Mouse (Mus musculus): ENCODE measurements around the gene Tgfbr3l. TPM values are rescaled to one million over a fixed set of nuclear protein-coding genes. Genes with fewer than 3 reads are reported as not detected.

The Tgfbr3l gene
- 0.59 TPM for polyA plus RNA-seq (2012; fragmentation: generic; extraction: Trizol)
- long read RNA-seq, experiment 1, result 0 reads
- long read RNA-seq, experiment 2, result 0 reads

DNA sequence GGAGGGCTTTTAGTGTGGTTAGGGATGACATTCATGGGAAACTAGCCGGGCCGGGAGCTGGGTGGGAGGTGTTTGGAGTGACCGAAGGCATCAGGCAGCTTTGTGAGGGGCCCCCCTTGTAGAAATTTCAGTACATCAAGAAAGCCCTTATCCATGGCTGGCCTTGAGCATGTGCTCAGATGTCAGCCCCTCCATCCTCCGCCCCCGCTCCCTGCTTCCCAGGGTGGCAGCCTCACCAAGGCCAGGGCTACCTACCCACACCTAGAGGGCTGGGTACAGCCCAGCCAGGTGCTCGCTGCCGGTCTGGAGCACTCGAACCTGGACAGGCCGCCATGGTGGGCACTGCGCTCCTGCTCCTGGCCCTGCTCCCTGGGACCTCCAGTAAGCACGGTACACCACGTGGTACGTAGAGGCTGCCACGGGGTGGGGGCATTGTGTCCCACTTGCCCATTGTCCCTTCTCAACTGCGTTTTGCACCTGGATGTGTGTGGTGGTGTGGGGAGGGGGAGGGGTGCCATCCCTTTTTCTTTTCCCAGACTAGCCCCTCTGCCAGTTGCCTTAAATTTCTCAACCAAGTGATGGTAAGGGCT lies at the start of gene Tgfbr3l:
Gene Tgfbr3l (plus strand): TSS at position 264 of the 590 bp plus-strand sequence.
- Histone ChIP-seq H3K4me3 (ENCODE audit: insufficient read depth, poor library complexity, severe bottlenecking) (no peak within 1 kb of the TSS), H3ac (ENCODE audit: control insufficient read depth, insufficient read length, low read depth) (no peak within 1 kb of the TSS), H3K27me3 (ENCODE audit: control insufficient read depth, insufficient read depth, insufficient read length) (no peaks in the 10 kb centered on the region), H3K79me3 (ENCODE audit: low read depth) (peaks cover 1% of the 10 kb centered on the region), H3K36me3 (ENCODE audit: control insufficient read depth, insufficient read depth) (peaks cover 32% of the 10 kb centered on the region), H3K79me2 (ENCODE audit: control insufficient read depth, insufficient read depth) (no peaks in the 10 kb centered on the region)
- no peak for TF ChIP-seq MAX (IDR thresholded peaks at IDR 0.05)
- no peak for TF ChIP-seq FOSL1 (IDR thresholded peaks at IDR 0.05; ENCODE audit: insufficient read depth, low read length, poor library complexity, severe bottlenecking)
- TF ChIP-seq CTCF (IDR thresholded peaks at IDR 0.05; ENCODE audit: control insufficient read depth, insufficient read depth, insufficient read length), result no peak
- TF ChIP-seq MYOG (IDR thresholded peaks at IDR 0.05; ENCODE audit: control insufficient read depth, extremely low read depth, insufficient read length), result no peak
- no peak for TF ChIP-seq MYOD1 (IDR thresholded peaks at IDR 0.05; ENCODE audit: control insufficient read depth, insufficient read length, low read depth)
- TF ChIP-seq CEBPB (IDR thresholded peaks at IDR 0.05; ENCODE audit: low read depth), result no peak
- TF ChIP-seq USF1 (IDR thresholded peaks at IDR 0.05; ENCODE audit: low read depth), result no peak

DNA sequence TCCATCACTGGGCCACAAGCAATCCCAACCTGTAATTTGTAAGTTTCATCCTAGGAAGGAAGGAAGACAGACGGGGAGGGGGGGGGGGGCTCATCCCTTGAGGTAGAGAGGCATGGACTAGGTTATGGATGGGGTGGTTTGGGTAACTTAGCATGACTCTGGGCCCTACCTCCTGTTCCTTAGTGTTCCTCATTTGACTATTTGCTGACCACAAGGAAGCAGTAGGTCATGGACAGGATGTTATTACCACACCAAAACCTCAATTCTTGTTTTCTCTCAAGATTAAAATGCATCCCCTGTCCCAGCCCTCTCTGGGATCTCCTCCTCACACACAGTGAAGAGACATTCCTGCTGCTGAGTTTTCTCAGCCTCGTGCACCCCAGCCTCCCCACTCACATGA lies 46.7 kb upstream of the Tgfbr3l start:
- Histone ChIP-seq H3K27me3 (ENCODE audit: control insufficient read depth, insufficient read depth, insufficient read length) (no peaks in the 10 kb centered on the region), H3K36me3 (ENCODE audit: control insufficient read depth, insufficient read depth) (no peaks in the 10 kb centered on the region), H3K4me3 (ENCODE audit: insufficient read depth, poor library complexity, severe bottlenecking) (no peak overlapping the region), H3K79me2 (ENCODE audit: control insufficient read depth, insufficient read depth) (no peaks in the 10 kb centered on the region), H3ac (ENCODE audit: control insufficient read depth, insufficient read length, low read depth) (no peak overlapping the region), H3K79me3 (ENCODE audit: low read depth) (no peaks in the 10 kb centered on the region)
- no peak for TF ChIP-seq CTCF (IDR thresholded peaks at IDR 0.05; ENCODE audit: control insufficient read depth, insufficient read depth, insufficient read length)

DNA sequence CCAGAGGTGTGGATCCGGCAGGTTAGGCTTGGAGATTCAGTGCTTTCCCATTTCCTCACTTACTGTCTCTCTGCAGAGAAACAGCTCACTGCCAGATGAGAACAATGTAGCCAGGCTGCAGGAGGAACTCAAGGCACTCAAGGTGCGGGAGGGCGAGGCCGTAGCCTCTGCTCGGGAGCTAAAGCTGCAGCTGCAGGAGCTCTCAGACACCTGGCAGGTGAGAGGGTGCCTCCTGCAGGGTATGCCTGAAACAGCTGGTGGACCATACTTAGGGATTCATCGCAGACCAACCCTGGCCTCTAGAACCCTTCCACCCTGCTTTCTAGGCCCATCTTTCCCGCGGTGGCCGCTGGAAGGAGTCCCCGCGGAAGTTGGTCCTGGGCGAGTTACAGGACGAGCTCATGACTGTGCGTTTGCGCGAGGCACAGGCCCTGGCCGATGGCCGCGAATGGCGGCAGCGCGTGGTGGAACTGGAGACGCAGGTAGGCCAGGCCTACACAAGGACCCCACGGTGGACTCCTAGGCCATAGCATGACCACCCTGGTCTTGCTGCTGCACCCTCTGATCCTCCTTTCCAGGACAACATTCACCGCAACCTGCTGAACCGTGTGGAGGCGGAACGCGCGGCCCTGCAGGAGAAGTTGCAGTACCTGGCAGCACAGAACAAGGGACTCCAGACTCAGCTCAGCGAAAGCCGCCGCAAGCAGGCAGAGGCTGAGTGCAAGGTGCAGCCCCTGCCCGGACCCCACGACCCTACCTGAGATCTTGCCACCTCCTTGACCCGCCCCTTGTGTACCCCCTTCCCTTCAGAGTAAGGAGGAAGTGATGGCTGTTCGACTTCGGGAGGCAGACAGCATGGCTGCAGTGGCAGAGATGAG lies 42.5 kb upstream of the Tgfbr3l start:
- no peak overlapping the region for H3K4me3 ChIP-seq (ENCODE audit: insufficient read depth, poor library complexity, severe bottlenecking)
- H3K27me3 ChIP-seq (ENCODE audit: control insufficient read depth, insufficient read depth, insufficient read length), result no peaks in the 10 kb centered on the region
- no peaks in the 10 kb centered on the region for H3K79me3 ChIP-seq (ENCODE audit: low read depth)

DNA sequence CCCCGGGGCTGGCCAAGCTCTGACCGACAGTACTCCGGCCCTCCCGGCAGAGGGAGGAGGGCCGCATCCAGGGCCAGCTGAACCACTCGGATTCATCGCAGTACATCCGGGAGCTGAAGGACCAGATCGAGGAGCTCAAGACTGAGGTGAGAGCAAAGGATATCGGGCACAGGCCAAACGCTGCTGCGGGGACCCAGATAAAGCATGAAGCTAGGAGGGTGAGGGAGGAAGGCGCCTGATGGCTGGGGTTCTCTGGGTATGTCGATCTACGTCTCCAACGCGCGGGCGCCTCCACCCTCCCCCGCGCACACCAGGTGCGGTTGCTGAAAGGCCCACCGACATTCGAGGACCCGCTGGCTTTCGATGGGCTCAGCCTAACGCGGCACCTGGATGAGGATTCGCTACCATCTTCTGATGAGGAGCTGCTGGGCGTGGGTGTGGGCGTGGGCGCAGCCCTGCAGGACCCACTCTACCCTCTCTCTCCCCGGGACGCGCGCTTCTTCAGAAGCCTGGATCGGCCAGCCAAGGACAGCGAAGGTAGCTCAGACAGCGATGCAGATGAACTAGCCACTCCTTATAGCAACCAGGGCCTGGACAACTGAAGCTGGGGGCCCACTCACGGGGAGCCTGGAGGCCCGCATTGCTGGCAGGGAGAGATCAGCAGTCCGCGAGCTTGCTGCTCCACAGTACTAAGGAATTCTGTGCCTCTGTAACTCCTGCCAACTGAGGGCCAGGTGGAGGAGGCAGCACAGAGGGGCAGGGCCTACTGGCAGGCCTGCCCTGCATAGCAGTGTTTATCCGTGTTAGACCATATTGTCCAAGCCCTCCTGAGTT lies 41.6 kb upstream of the Tgfbr3l start:
- H3K27me3 ChIP-seq (ENCODE audit: control insufficient read depth, insufficient read depth, insufficient read length), result no peaks in the 10 kb centered on the region
- no peaks in the 10 kb centered on the region for H3K79me2 ChIP-seq (ENCODE audit: control insufficient read depth, insufficient read depth)
- H3K36me3 ChIP-seq (ENCODE audit: control insufficient read depth, insufficient read depth), result no peaks in the 10 kb centered on the region
- no peaks in the 10 kb centered on the region for H3K79me3 ChIP-seq (ENCODE audit: low read depth)
- no peak overlapping the region for H3K4me3 ChIP-seq (ENCODE audit: insufficient read depth, poor library complexity, severe bottlenecking)
- H3ac ChIP-seq (ENCODE audit: control insufficient read depth, insufficient read length, low read depth), result no peak overlapping the region
- TF ChIP-seq MAX (IDR thresholded peaks at IDR 0.05) (no peak), FOSL1 (IDR thresholded peaks at IDR 0.05; ENCODE audit: insufficient read depth, low read length, poor library complexity, severe bottlenecking) (no peak), USF1 (IDR thresholded peaks at IDR 0.05; ENCODE audit: low read depth) (no peak), CTCF (IDR thresholded peaks at IDR 0.05; ENCODE audit: control insufficient read depth, insufficient read depth, insufficient read length) (no peak), MYOG (IDR thresholded peaks at IDR 0.05; ENCODE audit: control insufficient read depth, extremely low read depth, insufficient read length) (no peak), CEBPB (IDR thresholded peaks at IDR 0.05; ENCODE audit: low read depth) (no peak), MYOD1 (IDR thresholded peaks at IDR 0.05; ENCODE audit: control insufficient read depth, insufficient read length, low read depth) (no peak)

More for the DNA sequence above, 42.5 kb upstream of the Tgfbr3l start:
- TF ChIP-seq CEBPB (IDR thresholded peaks at IDR 0.05; ENCODE audit: low read depth) (no peak), MAX (IDR thresholded peaks at IDR 0.05) (no peak), FOSL1 (IDR thresholded peaks at IDR 0.05; ENCODE audit: insufficient read depth, low read length, poor library complexity, severe bottlenecking) (no peak), CTCF (IDR thresholded peaks at IDR 0.05; ENCODE audit: control insufficient read depth, insufficient read depth, insufficient read length) (no peak), USF1 (IDR thresholded peaks at IDR 0.05; ENCODE audit: low read depth) (no peak), MYOD1 (IDR thresholded peaks at IDR 0.05; ENCODE audit: control insufficient read depth, insufficient read length, low read depth) (no peak), MYOG (IDR thresholded peaks at IDR 0.05; ENCODE audit: control insufficient read depth, extremely low read depth, insufficient read length) (no peak)
- H3ac ChIP-seq (ENCODE audit: control insufficient read depth, insufficient read length, low read depth), result no peak overlapping the region
- H3K79me2 ChIP-seq (ENCODE audit: control insufficient read depth, insufficient read depth), result no peaks in the 10 kb centered on the region
- no peaks in the 10 kb centered on the region for H3K36me3 ChIP-seq (ENCODE audit: control insufficient read depth, insufficient read depth)

DNA sequence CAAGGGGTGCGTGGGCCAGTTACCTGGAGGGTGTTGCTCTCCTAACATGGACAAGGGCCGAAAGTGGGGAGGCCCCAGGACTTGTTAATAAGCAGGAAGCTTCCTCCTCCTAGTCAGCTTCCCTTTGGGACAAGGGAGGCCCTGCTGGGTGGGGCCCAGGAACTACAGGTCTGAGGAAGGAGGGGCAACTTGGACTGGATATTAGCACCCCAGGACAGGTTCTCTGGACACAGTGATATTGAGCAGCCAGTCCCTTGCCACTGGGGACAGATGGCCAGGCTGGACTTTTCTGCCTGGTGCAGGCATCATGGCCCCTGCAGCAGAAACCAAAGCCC lies 41.0 kb upstream of the Tgfbr3l start:
- TF ChIP-seq FOSL1 (IDR thresholded peaks at IDR 0.05; ENCODE audit: insufficient read depth, low read length, poor library complexity, severe bottlenecking), result no peak
- TF ChIP-seq USF1 (IDR thresholded peaks at IDR 0.05; ENCODE audit: low read depth), result no peak
- TF ChIP-seq MYOD1 (IDR thresholded peaks at IDR 0.05; ENCODE audit: control insufficient read depth, insufficient read length, low read depth), result no peak
- no peak for TF ChIP-seq CEBPB (IDR thresholded peaks at IDR 0.05; ENCODE audit: low read depth)
- TF ChIP-seq MYOG (IDR thresholded peaks at IDR 0.05; ENCODE audit: control insufficient read depth, extremely low read depth, insufficient read length), result no peak
- TF ChIP-seq CTCF (IDR thresholded peaks at IDR 0.05; ENCODE audit: control insufficient read depth, insufficient read depth, insufficient read length), result no peak
- no peak for TF ChIP-seq MAX (IDR thresholded peaks at IDR 0.05)
- Histone ChIP-seq H3ac (ENCODE audit: control insufficient read depth, insufficient read length, low read depth) (no peak overlapping the region), H3K79me2 (ENCODE audit: control insufficient read depth, insufficient read depth) (no peaks in the 10 kb centered on the region), H3K36me3 (ENCODE audit: control insufficient read depth, insufficient read depth) (no peaks in the 10 kb centered on the region), H3K4me3 (ENCODE audit: insufficient read depth, poor library complexity, severe bottlenecking) (no peak overlapping the region), H3K79me3 (ENCODE audit: low read depth) (no peaks in the 10 kb centered on the region), H3K27me3 (ENCODE audit: control insufficient read depth, insufficient read depth, insufficient read length) (no peaks in the 10 kb centered on the region)

All from C2C12 (cell line).